Mouse (Mus musculus) embryonic facial prominence, embryonic 15.5 days (tissue): Measurements from ENCODE around the gene Ccdc137. TPM values are rescaled to one million over a fixed set of nuclear protein-coding genes. Genes with fewer than 3 reads are reported as not detected.

ENCODE experiments used
- ATAC-seq: fragments of 200-750 bp; cut with Nextera tagmentation; 2 replicates; pipeline ENCODE4 v1.8.0; 2017; ENCODE audit warnings: low read depth, moderate TSS enrichment; ENCODE audit not compliant: insufficient number of reproducible peaks, low FRiP score, low TSS enrichment
- H3K27ac ChIP-seq: fragments of 300-500 bp; sonication (generic); replicated peaks from 2 replicates; pipeline ENCODE4 v1.5.1; 2015; ENCODE audit warnings: mild to moderate bottlenecking, inconsistent platforms
- H3K27me3 ChIP-seq: fragments of 300-500 bp; sonication (generic); 2 replicates; pipeline ENCODE4 v1.6.1; 2015; ENCODE audit warnings: inconsistent platforms
- H3K36me3 ChIP-seq: fragments of 300-500 bp; sonication (generic); 2 replicates; pipeline ENCODE4 v1.6.1; 2015; ENCODE audit warnings: mild to moderate bottlenecking, inconsistent platforms
- H3K4me1 ChIP-seq: fragments of 300-500 bp; sonication (generic); 2 replicates; pipeline ENCODE4 v1.6.1; 2015; ENCODE audit warnings: inconsistent platforms
- H3K4me2 ChIP-seq: fragments of 300-500 bp; sonication (generic); replicated peaks from 2 replicates; pipeline ENCODE4 v1.6.1; 2015; ENCODE audit warnings: mild to moderate bottlenecking, inconsistent platforms
- H3K4me3 ChIP-seq: fragments of 300-500 bp; sonication (generic); replicated peaks from 2 replicates; pipeline ENCODE4 v1.5.1; 2015; ENCODE audit warnings: mild to moderate bottlenecking, inconsistent platforms
- H3K9ac ChIP-seq: fragments of 300-500 bp; sonication (generic); 2 replicates; pipeline ENCODE4 v1.6.1; 2015; ENCODE audit warnings: inconsistent platforms
- H3K9me3 ChIP-seq: fragments of 300-500 bp; sonication (generic); replicated peaks from 2 replicates; pipeline ENCODE4 v1.6.1; 2016; ENCODE audit warnings: inconsistent platforms
- WGBS: fragments of 180-500 bp; shearing (Covaris S2); methylation state at CpG from one replicate; pipeline ENCODE4 v1.1.7; 2015; 5-methylcytosine and 5-hydroxymethylcytosine counted together
- polyA plus RNA-seq: library from polyadenylated mRNA; unstranded; fragments of >200 nt; fragmentation: Nextera tagmentation; extraction: Ambion mirVana; gene quantifications from 2 replicates; pipeline ENCODE4 v1.2.1, GENCODE M21; 2015

Ccdc137 gene
- polyA plus RNA-seq, 1 experiment from 2014 or later, result 38.5 TPM

DNA sequence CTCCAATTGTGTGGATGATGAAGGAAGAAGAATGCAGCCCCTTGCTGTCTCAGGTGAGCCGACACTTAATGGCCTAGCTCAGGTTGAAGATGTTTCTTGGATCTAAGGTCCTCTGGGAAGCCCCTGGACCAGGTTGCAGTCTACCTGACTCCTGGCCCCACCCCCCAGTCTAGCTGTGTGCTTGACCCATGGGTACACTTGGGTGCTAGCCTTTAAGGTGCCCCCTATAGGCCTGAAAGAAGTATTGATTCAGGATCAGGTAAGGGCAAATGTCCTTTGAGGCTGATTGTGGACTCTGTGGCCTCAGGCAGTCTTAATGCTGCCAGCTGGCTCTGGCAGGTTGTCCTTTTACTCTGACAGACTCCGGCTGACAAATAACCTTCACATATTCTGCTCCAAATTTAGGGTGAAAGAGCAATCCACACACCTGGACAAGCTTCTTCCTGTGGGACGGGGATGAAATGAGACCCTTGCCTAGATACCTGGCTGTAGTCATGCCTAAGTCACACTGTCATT, 15.1 kb upstream of the Ccdc137 start:
- Histone ChIP-seq H3K4me1 (no peaks in the 10 kb centered on the region), H3K9me3 (no peaks in the 10 kb centered on the region), H3K9ac (no peak overlapping the region), H3K27me3 (no peaks in the 10 kb centered on the region), H3K4me3 (no peak overlapping the region), H3K27ac (no peak overlapping the region), H3K4me2 (no peak overlapping the region), H3K36me3 (no peaks in the 10 kb centered on the region)
- 82% methylated on average over 3 of the region's 3 CpGs for WGBS
- no peak for ATAC-seq

DNA sequence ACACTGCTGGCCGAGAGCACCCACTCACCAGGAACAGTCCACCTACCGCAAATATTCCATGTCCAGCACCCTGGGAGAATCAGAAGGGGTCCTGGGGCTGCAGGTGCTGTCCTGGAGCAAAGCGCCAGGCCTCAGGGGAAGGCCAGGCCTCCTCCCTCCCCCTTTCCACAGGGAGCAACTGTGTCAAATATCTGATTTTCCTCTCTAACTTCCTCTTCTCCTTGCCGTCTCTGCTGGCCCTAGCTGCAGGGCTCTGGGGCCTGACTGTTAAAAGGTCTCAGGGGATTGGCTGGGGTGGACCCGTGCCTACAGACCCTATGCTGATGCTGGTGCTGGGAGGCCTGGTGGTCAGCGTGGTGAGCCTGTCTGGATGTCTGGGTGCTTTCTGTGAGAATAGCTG, 13.8 kb upstream of the Ccdc137 start:
- 61% methylated on average over 6 of the region's 6 CpGs for WGBS
- H3K9ac ChIP-seq, result no peak overlapping the region
- no peaks in the 10 kb centered on the region for H3K27me3 ChIP-seq
- no peaks in the 10 kb centered on the region for H3K4me1 ChIP-seq
- no peak overlapping the region for H3K27ac ChIP-seq
- no peak overlapping the region for H3K4me2 ChIP-seq
- no peak for ATAC-seq
- H3K36me3 ChIP-seq, result no peaks in the 10 kb centered on the region
- H3K4me3 ChIP-seq, result no peak overlapping the region
- H3K9me3 ChIP-seq, result no peaks in the 10 kb centered on the region

DNA sequence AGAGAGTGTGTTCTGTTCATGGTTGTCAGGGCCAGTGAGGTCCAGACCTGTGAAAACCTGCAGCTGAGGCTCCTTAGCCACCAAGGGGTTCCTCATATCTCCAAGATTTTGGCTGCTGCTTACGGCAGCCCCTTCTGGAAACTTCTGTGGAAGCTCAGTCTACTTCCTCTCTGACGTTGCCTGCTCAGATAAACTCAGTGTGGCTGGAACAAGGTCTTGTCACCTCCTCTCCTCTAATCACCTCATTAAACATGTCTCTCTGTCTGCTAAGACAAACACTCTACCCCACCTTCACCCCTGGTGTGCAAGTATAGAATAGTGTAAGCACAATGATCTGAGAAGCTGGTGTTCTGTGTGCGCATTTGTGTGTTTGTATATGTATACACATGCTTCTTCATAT, 12.4 kb upstream of the Ccdc137 start:
- Histone ChIP-seq H3K27ac (no peak overlapping the region), H3K9me3 (no peaks in the 10 kb centered on the region), H3K9ac (no peak overlapping the region), H3K36me3 (no peaks in the 10 kb centered on the region), H3K4me3 (no peak overlapping the region), H3K4me1 (no peaks in the 10 kb centered on the region), H3K27me3 (no peaks in the 10 kb centered on the region), H3K4me2 (no peak overlapping the region)
- 75% methylated on average over 3 of the region's 3 CpGs for WGBS
- ATAC-seq, result no peak

DNA sequence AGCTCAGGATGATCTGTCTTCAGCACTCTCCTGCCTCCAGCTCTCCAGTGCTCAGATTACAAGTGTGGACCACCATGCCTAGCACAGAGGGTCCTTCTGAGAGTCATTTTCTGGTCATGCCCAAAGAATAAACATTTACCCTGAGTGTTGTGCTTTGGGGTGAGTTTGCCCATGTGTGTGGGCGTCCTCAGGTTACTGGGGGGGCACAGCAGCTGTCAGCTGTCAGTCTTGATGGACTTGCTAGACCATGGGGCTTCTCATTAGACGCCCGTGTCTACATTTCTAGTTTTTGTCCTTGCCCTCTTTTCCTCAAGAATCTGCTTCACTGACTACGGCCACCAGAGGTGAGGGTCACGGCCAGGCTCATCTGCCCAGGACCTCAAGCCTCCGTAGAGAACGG, 10.7 kb upstream of the Ccdc137 start:
- Histone ChIP-seq H3K9me3 (no peaks in the 10 kb centered on the region), H3K9ac (no peak overlapping the region), H3K27ac (no peak overlapping the region), H3K4me1 (no peaks in the 10 kb centered on the region), H3K36me3 (no peaks in the 10 kb centered on the region), H3K4me2 (no peak overlapping the region), H3K4me3 (no peak overlapping the region), H3K27me3 (no peaks in the 10 kb centered on the region)
- ATAC-seq, result no peak
- 61% methylated on average over 7 of the region's 7 CpGs for WGBS

DNA sequence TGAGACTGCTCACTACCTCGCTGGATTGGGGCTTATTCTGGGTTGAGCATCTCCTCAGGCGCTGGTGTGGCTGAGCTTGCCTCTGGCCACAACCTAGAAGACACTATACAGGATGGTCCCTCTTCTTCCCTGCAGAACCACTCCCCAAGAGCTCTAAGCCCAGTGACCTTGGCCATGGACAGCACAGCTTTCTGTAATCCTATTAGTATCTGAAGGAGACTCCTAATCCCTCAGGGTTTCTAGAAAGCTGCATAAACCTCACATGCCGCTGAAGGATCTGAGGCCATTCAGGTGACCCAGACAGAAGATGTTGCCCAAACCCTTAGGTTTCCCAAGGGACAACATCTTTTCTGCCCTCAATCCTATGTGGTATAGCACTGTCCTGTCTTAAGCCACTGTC, 5.7 kb upstream of the Ccdc137 start:
- H3K4me2 ChIP-seq, result no peak overlapping the region
- H3K9ac ChIP-seq, result no peak overlapping the region
- 71% methylated on average over 3 of the region's 3 CpGs for WGBS
- 0 out of 2 replicates have a peak, but pooled peaks cover 4% of the 10 kb centered on the region for H3K36me3 ChIP-seq
- no peak overlapping the region for H3K27ac ChIP-seq
- no peak overlapping the region for H3K4me3 ChIP-seq
- ATAC-seq, result no peak
- H3K9me3 ChIP-seq, result no peaks in the 10 kb centered on the region
- no peaks in the 10 kb centered on the region for H3K27me3 ChIP-seq
- peaks cover 11% of the 10 kb centered on the region; the same call in 1 of the 2 replicates for H3K4me1 ChIP-seq

DNA sequence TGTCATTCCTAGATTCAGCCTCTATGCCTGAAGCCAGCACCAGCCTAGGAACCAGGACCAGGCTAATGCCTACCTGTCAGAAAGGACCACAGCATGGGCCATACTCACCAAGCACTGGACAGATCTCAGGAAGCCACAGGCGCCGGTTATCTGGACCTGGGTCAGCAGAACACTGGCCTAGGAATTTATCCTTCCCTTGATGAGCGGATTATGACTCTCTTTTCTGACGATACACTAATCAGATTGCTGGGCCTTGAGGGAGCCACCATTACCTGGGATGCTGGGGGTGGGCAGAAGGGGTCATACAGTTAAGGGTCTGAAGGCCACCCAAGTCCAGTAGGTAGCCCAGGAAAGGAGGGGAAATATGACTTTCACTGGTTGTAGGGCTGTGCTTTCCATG, 4.6 kb upstream of the Ccdc137 start, which contains the start of gene Pde6g:
Gene Pde6g, minus strand, starts transcription at position 195 of the 400 bp plus-strand sequence.
- Histone ChIP-seq H3K9me3 (no peaks in the 10 kb centered on the region), H3K9ac (no peak within 1 kb of the TSS), H3K4me2 (no peak within 1 kb of the TSS), H3K4me1 (peaks cover 12% of the 10 kb centered on the region; the same call in 1 of the 2 replicates), H3K27ac (no peak within 1 kb of the TSS), H3K4me3 (no peak within 1 kb of the TSS), H3K27me3 (no peaks in the 10 kb centered on the region), H3K36me3 (0 out of 2 replicates have a peak, but pooled peaks cover 4% of the 10 kb centered on the region)
- ATAC-seq, result no peak
- WGBS, result 90% methylated on average over 4 of the region's 4 CpGs

DNA sequence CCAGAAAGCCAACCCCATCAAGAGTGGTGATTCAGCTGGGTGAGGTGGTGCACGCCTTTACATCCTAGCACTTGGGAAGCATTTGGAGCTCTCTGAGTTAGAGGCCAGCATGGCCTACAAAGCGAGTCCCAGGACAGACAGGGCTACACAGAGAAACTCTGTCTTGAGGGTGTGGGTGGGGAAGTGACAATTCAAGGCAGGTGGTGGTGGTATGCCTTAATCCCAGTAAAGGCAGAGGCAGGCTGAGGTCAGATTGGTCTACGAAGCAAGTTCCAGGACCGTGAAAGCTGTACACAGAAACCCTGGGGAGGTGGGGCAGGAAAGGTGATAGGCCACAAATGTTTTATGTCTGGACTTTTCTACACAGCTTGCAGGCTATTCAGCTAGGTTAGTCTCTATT, 3.0 kb upstream of the Ccdc137 start:
- Histone ChIP-seq H3K9ac (no peak overlapping the region), H3K36me3 (peaks cover 10% of the 10 kb centered on the region), H3K9me3 (no peaks in the 10 kb centered on the region), H3K4me3 (no peak overlapping the region), H3K27ac (no peak overlapping the region), H3K4me1 (peaks cover 24% of the 10 kb centered on the region), H3K4me2 (no peak overlapping the region), H3K27me3 (no peaks in the 10 kb centered on the region)
- WGBS, result 89% methylated on average over 4 of the region's 4 CpGs
- ATAC-seq, result no peak

DNA sequence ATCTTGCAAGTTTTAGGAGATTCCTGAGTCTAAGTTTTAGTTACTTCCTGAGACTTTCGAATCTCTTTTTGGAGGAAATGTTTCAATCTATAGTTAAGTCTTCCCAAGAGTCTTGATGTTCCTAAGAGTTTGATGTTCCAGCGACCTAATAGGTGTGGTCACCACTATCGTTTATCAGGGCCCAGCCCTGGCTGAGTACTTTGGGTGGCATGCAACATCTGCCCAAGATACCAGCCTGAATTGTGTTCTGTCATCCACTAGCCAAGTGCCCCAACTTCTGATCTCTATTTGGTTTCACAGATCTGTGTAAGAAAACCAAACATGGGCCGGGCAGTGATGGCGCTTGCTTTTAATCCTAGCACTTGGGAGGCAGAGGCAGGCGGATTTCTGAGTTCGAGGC, 2.5 kb upstream of the Ccdc137 start:
- H3K27ac ChIP-seq, result no peak overlapping the region
- H3K9me3 ChIP-seq, result no peaks in the 10 kb centered on the region
- no peak overlapping the region for H3K4me3 ChIP-seq
- no peak overlapping the region for H3K9ac ChIP-seq
- WGBS, result 93% methylated on average over 7 of the region's 7 CpGs
- peaks cover 24% of the 10 kb centered on the region for H3K4me1 ChIP-seq
- peaks cover 13% of the 10 kb centered on the region for H3K36me3 ChIP-seq
- no peaks in the 10 kb centered on the region for H3K27me3 ChIP-seq
- H3K4me2 ChIP-seq, result no peak overlapping the region
- no peak for ATAC-seq

DNA sequence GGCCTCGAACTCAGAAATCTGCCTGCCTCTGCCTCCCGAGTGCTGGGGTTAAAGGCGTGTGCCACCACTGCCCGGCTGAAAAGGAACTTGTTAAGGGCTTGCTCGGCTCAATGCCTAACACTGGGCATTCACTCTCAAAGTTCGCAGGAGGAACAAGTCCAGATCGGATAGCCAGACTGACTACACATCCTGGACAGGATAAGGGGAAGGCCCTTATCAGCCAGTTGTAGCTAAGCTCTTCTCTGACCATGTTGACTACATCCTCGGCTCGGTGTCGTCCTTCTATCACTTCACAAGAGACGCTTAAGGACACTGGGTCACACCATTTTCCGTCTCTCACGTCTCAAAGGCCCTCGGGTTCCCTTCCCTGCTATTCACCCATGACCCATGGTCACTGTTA, 545 bp upstream of the Ccdc137 start:
- peak overlapping the region; percentile 82 for H3K27ac ChIP-seq
- peak overlapping the region; percentile 96 for H3K9ac ChIP-seq
- no peaks in the 10 kb centered on the region for H3K27me3 ChIP-seq
- 29% methylated on average over 14 of the region's 14 CpGs for WGBS
- ATAC-seq, result no peak
- H3K36me3 ChIP-seq, result peaks cover 31% of the 10 kb centered on the region
- peak overlapping the region; percentile 95 for H3K4me3 ChIP-seq
- H3K4me2 ChIP-seq, result peak overlapping the region; percentile 75
- H3K4me1 ChIP-seq, result peaks cover 24% of the 10 kb centered on the region
- H3K9me3 ChIP-seq, result no peaks in the 10 kb centered on the region

DNA sequence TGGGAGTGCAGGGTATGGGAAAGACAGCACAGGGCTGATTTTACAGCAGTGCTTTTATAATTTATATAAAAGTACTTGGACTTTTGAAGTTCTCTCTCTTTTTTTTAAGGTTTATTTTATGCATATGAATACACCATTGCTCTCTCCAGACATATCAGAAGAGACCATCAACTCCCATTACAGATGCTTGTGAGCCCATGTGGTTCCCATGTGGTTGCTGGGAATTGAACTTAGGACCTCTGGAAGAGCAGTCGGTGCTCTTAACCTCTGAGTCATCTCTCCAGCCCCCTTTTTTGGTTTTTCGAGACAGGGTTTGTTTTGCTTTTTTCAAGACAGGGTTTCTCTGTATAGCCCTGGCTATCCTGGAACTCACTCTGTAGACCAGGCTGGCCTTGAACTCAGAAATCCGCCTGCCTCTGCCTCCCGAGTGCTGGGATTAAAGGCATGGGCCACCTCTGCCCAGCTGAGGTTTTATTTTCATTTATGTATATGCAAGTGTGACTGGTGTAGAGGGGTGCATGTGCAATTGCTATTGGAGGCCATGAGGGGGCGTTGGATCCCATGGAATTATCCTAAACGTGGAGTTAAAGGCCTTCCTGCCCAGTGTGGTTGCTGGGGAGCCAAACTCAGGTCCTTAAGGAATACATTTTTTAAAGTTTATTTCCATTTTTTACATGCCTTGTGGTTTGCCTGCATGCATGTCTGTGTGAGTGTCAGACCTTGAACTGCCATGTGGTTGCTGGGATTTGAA, 1.1 kb downstream of the Ccdc137 start:
- 64% methylated on average over 6 of the region's 6 CpGs for WGBS
- Histone ChIP-seq H3K9ac (peak overlapping the region; percentile 96), H3K4me1 (peaks cover 24% of the 10 kb centered on the region), H3K4me3 (peak overlapping the region; percentile 95), H3K36me3 (peaks cover 47% of the 10 kb centered on the region), H3K9me3 (no peaks in the 10 kb centered on the region), H3K27me3 (no peaks in the 10 kb centered on the region), H3K27ac (no peak overlapping the region), H3K4me2 (peak overlapping the region; percentile 75)
- no peak for ATAC-seq

DNA sequence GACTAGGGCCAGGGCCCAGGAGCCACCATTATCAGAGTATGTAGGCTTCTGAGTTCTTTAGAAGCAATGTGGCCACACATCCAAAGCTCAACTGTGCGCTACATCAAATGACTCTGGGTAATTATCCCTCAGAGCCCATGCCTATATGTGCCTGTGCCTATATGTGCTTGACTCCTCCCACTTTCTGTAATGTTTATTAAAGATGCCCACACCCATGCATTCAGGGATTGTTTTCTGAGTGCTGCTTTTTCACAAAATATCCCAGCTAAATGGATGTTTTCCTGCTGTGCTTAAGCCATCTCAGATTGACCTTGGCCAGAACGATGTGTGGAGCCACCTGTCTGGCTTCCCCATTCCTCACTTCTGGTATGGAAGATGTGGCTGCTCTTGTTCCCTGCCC, 5.6 kb downstream of the Ccdc137 start:
- no peaks in the 10 kb centered on the region for H3K27me3 ChIP-seq
- peaks cover 31% of the 10 kb centered on the region for H3K4me1 ChIP-seq
- no peak overlapping the region for H3K4me3 ChIP-seq
- H3K9me3 ChIP-seq, result no peaks in the 10 kb centered on the region
- ATAC-seq, result no peak
- no peak overlapping the region for H3K27ac ChIP-seq
- no peak overlapping the region for H3K9ac ChIP-seq
- WGBS, result 87% methylated on average over 2 of the region's 2 CpGs
- H3K36me3 ChIP-seq, result peaks cover 54% of the 10 kb centered on the region
- no peak overlapping the region for H3K4me2 ChIP-seq

DNA sequence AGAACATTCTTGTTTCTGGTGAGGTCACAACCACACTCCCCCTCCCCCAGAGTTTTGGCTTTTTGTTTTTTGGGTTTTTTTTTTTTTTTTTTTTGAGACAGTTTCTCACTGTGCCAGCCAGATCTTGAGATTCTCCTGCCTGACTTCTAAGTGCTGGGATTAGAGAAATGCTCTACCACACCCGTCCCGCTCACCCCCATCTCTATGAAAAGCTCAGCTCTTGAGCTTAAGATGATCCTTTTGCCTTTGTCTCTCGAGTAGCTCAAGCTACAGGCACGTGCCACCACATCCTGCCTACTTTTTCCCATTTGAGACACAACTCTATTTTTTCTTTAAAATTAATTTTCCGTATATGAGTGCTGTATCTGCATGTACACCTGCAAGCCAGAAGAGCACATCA, 6.5 kb downstream of the Ccdc137 start:
- Histone ChIP-seq H3K4me3 (no peak overlapping the region), H3K4me1 (peaks cover 27% of the 10 kb centered on the region), H3K27ac (no peak overlapping the region), H3K36me3 (peaks cover 55% of the 10 kb centered on the region), H3K27me3 (no peaks in the 10 kb centered on the region), H3K9ac (no peak overlapping the region), H3K4me2 (no peak overlapping the region), H3K9me3 (no peaks in the 10 kb centered on the region)
- 78% methylated on average over 5 of the region's 5 CpGs for WGBS
- ATAC-seq, result no peak
